Mouse (Mus musculus) midbrain, embryonic 13.5 days (tissue): ENCODE results near the gene Pax8. TPM values are rescaled to one million over a fixed set of nuclear protein-coding genes. Genes with fewer than 3 reads are reported as not detected.

ENCODE experiments used
- ATAC-seq: fragments of 200-750 bp; cut with Nextera tagmentation; 2 replicates; pipeline ENCODE4 v1.8.0; 2017; ENCODE audit warnings: mild to moderate bottlenecking, moderate TSS enrichment, moderate library complexity
- H3K27ac ChIP-seq: fragments of 300-500 bp; sonication (generic); 2 replicates; pipeline ENCODE4 v1.5.1; 2015; ENCODE audit warnings: inconsistent platforms, mild to moderate bottlenecking, moderate library complexity
- H3K27me3 ChIP-seq: fragments of 300-500 bp; sonication (generic); 2 replicates; pipeline ENCODE4 v1.6.1; 2015; ENCODE audit warnings: mild to moderate bottlenecking, inconsistent platforms
- H3K36me3 ChIP-seq: fragments of 300-500 bp; sonication (generic); 2 replicates; pipeline ENCODE4 v1.6.1; 2015; ENCODE audit warnings: mild to moderate bottlenecking, inconsistent platforms
- H3K4me1 ChIP-seq: fragments of 300-500 bp; sonication (generic); replicated peaks from 2 replicates; pipeline ENCODE4 v1.6.1; 2015; ENCODE audit warnings: inconsistent platforms
- H3K4me2 ChIP-seq: fragments of 300-500 bp; sonication (generic); replicated peaks from 2 replicates; pipeline ENCODE4 v1.6.1; 2015; ENCODE audit warnings: moderate library complexity, mild to moderate bottlenecking, inconsistent platforms
- H3K4me3 ChIP-seq: fragments of 300-500 bp; sonication (generic); replicated peaks from 2 replicates; pipeline ENCODE4 v1.5.1; 2015; ENCODE audit warnings: mild to moderate bottlenecking, inconsistent platforms
- H3K9ac ChIP-seq: fragments of 300-500 bp; sonication (generic); replicated peaks from 2 replicates; pipeline ENCODE4 v1.6.1; 2015; ENCODE audit warnings: mild to moderate bottlenecking, inconsistent platforms
- H3K9me3 ChIP-seq: fragments of 300-500 bp; sonication (generic); 2 replicates; pipeline ENCODE4 v1.6.1; 2016; ENCODE audit warnings: mild to moderate bottlenecking, inconsistent platforms
- WGBS: fragments of 180-500 bp; shearing (Covaris S2); methylation state at CpG from one replicate; pipeline ENCODE4 v1.1.7; 2015; 5-methylcytosine and 5-hydroxymethylcytosine counted together
- polyA plus RNA-seq: library from polyadenylated mRNA; unstranded; fragments of >200 nt; fragmentation: Nextera tagmentation; extraction: Ambion mirVana; gene quantifications from 2 replicates; pipeline ENCODE4 v1.2.1, GENCODE M21; 2015

Gene Pax8
- polyA plus RNA-seq = 5.3 and 5.9 TPM in 2 replicates

DNA sequence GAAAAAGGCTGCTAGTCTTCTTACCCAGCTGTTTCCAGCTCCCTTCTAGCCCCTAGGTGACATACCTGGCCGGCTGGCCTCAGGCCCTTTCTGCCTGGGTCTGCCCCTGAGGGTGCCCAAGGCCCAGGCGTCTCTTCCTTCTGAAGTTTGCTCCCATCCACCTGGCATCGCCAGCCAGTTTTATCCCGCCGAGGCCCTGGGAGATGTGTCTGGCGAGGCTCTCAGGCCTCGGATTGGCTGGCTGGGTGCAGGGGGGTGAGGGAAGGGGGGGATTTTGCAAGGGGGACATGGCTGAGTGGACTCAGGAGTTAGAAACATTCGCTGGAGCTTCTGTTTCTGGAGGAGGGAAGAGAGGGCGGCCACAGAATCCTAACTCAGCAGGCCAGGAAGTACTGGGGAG, at the start of gene Pax8:
Gene Pax8, minus strand, starts transcription at position 180 of the 400 bp plus-strand sequence.
- peak; percentile 19; the same call in 1 of the 2 replicates for ATAC-seq
- H3K4me2 ChIP-seq = peak within 1 kb of the TSS; percentile 61
- H3K27ac ChIP-seq = no peak within 1 kb of the TSS
- H3K9me3 ChIP-seq = no peaks in the 10 kb centered on the region
- peak within 1 kb of the TSS; percentile 39 for H3K4me3 ChIP-seq
- peak within 1 kb of the TSS; percentile 57 for H3K9ac ChIP-seq
- H3K27me3 ChIP-seq = peaks cover 76% of the 10 kb centered on the region
- 12% methylated on average over 9 of the region's 9 CpGs for WGBS
- no peaks in the 10 kb centered on the region for H3K36me3 ChIP-seq
- peaks cover 26% of the 10 kb centered on the region for H3K4me1 ChIP-seq

DNA sequence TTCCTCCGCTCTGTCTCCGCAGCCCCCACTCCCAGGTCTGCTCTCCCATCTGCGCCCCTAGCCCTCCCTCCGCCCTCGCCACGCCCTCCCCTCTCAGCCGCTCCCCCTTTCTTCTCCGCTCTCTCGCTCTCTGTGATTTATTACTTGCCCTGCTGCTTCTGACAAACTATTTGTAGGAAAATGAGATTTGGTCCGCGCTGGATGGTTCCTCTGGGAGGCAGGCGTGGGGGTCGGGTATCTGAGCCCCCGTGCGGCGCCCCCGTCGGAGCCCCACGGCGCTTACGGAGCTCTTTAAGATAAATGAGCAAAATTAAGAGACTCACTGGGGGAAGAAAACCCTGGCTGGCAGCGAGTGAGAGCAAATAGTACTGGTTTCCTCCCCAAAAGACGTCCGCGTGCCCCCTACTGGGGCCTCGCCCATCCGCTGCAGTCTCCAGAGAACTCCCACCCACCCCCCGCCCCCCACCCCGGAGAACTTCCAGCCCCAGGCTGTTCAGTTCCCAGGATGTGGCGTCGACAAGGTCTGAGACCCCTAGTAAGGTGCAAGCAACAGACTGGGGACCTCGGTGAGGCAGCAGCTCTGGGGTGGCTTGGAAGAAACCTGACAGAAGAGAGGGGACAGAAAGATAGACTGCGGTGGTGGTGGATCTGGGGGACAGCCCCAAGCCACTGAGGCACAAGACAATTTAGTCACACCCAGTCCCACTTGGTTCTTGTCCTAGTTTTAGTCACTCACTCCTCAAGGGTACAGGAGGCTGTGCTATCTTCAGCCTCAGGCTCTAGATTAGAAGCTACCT, 46.2 kb upstream of the Pax8 start:
- WGBS = 1% methylated on average over 33 of the region's 33 CpGs
- no peaks in the 10 kb centered on the region for H3K36me3 ChIP-seq
- peak overlapping the region; percentile 44 for H3K4me3 ChIP-seq
- peak overlapping the region; percentile 64 for H3K9ac ChIP-seq
- 0 out of 2 replicates have a peak overlapping the region, but pooled peaks have one; percentile 2 for H3K27ac ChIP-seq
- peaks cover 9% of the 10 kb centered on the region; the same call in 1 of the 2 replicates for H3K4me1 ChIP-seq
- H3K4me2 ChIP-seq = peak overlapping the region; percentile 66
- no peaks in the 10 kb centered on the region for H3K9me3 ChIP-seq
- 0 out of 2 replicates have a peak, but pooled peaks cover 7% of the 10 kb centered on the region for H3K27me3 ChIP-seq
- peak; percentile 92 for ATAC-seq

DNA sequence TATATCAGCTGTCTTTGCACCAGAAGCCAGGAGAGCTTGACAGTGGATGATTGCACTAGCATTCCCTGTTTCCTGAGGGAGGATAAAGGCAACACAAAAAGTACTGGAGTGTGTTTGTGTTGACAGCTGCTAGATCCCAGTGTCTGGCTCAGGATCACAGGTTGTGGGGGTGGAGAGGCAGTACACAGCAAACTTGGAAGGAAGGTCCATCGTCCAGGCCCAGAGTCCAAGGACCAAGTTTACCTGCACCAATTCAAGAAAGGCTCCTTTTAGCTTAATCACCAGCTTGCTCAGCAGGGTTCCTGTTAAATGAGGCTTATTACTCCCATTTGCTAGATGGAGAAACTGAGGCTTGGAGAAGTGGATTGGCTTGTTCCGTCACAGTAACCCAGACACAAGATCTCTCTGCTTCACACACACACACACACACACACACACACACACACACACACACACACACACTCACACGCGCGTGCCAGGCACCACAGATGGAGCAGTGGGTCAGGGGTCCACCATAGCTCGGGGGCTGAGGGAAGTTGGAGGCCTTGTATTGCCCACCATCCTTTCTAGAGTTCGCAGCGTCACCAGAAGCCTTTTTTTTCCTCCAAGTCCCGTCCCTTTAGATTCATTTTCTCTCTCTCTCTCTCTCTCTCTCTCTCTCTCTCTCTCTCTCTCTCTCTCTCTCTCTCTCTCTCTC, 45.3 kb upstream of the Pax8 start:
- no peaks in the 10 kb centered on the region for H3K9me3 ChIP-seq
- H3K9ac ChIP-seq = peak overlapping the region; percentile 64; the same call in 1 of the 2 replicates
- ATAC-seq = peak; percentile 63

DNA sequence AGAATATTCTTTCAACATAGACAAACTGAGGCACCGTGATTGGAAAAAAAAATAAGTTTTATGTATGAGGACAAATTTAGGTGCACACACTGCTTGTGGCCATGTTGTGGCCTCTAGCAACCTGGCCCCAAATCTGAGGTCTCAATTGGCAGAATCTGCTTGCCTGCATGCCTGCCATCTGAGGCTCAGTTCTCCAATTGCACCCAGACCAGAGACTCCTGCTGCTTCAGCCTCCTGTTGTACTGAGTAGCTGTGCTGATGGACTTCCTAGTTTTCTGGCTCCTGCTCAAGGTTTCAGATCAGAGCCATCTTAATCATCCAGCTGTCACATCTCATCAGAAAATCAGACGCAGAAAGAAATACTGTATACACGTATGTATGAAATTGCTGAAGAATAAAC, 41.5 kb upstream of the Pax8 start:
- WGBS = 88% methylated on average over 3 of the region's 3 CpGs
- no peak overlapping the region for H3K4me3 ChIP-seq
- no peak for ATAC-seq
- H3K36me3 ChIP-seq = no peaks in the 10 kb centered on the region
- H3K27me3 ChIP-seq = 0 out of 2 replicates have a peak, but pooled peaks cover 5% of the 10 kb centered on the region
- no peak overlapping the region for H3K4me2 ChIP-seq
- peaks cover 8% of the 10 kb centered on the region; the same call in 1 of the 2 replicates for H3K4me1 ChIP-seq
- H3K9me3 ChIP-seq = no peaks in the 10 kb centered on the region
- H3K27ac ChIP-seq = no peak overlapping the region
- H3K9ac ChIP-seq = no peak overlapping the region

More for the DNA sequence above, 45.3 kb upstream of the Pax8 start:
- no peak overlapping the region for H3K27ac ChIP-seq
- 32% methylated on average over 9 of the region's 9 CpGs for WGBS
- H3K4me2 ChIP-seq = peak overlapping the region; percentile 66
- H3K36me3 ChIP-seq = no peaks in the 10 kb centered on the region
- H3K4me3 ChIP-seq = peak overlapping the region; percentile 44
- H3K27me3 ChIP-seq = 0 out of 2 replicates have a peak, but pooled peaks cover 7% of the 10 kb centered on the region
- peaks cover 9% of the 10 kb centered on the region; the same call in 1 of the 2 replicates for H3K4me1 ChIP-seq

DNA sequence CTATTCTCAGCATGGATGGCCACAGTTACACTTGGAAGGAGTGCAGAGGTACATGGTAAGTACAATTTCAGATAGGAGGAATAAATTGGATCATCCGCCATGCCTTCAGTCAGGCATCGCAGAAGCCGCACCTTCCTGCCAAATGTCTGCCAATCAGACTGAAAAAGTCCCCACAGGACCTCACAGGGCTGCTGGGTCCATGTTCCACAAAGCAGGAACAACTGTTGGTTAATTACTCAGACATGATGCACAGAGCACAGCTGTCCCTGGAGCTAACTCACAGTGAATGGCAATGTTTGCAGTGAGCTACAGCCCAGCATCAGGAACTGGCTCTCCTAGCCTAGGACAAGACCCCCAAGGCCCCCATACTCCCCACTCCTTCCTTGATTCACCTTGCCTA, 32.0 kb upstream of the Pax8 start:
- Histone ChIP-seq H3K9me3 (0 out of 2 replicates have a peak, but pooled peaks cover 3% of the 10 kb centered on the region), H3K27ac (no peak overlapping the region)
- no peak for ATAC-seq

DNA sequence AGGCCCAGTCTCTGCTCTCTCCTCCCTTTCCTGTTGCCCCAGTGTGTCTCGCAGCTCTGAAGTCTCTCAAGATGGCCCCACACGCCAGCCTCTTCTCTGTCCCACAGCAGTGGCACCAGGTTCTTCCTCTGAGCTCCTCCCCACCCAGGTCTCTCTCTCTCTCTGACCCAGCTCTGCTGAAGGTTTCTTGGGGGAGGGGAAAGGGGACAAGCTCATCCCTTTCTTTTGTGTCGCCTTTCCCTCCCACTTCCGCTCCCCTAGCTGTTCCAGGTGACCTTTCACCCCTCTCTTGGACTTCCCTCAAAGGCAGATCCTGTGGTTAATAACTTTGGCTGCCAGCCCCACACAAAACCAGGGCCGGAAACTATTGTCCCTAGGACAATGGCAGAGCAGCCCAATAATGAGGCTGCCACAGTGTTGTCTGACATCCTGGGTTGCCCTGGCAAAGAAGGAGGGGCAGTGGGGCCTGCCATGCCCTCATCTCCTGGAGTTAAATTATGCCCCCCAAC, 27.6 kb upstream of the Pax8 start:
- 6% methylated on average over 5 of the region's 5 CpGs for WGBS
- peak; percentile 91 for ATAC-seq
- H3K4me2 ChIP-seq = no peak overlapping the region
- peaks cover 48% of the 10 kb centered on the region for H3K27me3 ChIP-seq
- H3K4me3 ChIP-seq = no peak overlapping the region
- H3K36me3 ChIP-seq = no peaks in the 10 kb centered on the region
- peaks cover 11% of the 10 kb centered on the region for H3K4me1 ChIP-seq
- no peaks in the 10 kb centered on the region for H3K9me3 ChIP-seq
- no peak overlapping the region for H3K27ac ChIP-seq
- H3K9ac ChIP-seq = no peak overlapping the region

More for the DNA sequence above, 32.0 kb upstream of the Pax8 start:
- Histone ChIP-seq H3K4me2 (no peak overlapping the region), H3K4me3 (no peak overlapping the region), H3K27me3 (peaks cover 30% of the 10 kb centered on the region), H3K36me3 (no peaks in the 10 kb centered on the region), H3K4me1 (peaks cover 11% of the 10 kb centered on the region), H3K9ac (no peak overlapping the region)
- WGBS = 80% methylated on average over 3 of the region's 3 CpGs

DNA sequence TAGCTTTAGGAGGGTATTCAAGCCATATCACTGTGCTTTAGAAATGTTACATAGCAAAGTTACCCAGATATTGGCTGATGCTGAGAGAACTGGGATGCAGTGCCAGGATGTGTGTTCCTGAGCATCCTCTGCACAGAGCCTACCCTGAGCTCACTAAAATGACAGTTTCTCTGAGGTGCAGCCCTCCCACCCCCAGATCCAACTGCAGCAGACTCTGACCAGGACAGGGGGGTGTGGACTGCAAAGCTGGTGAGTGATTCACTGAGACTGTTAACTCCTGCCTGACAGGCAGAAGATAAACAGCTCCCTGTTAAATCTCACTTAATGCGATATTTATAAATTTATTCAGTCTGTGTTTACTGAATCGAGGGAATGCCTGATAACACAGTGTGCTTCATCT, 25.5 kb upstream of the Pax8 start:
- H3K27ac ChIP-seq = no peak overlapping the region
- peaks cover 11% of the 10 kb centered on the region for H3K4me1 ChIP-seq
- H3K4me2 ChIP-seq = no peak overlapping the region
- no peaks in the 10 kb centered on the region for H3K9me3 ChIP-seq
- WGBS = 80% methylated on average over 2 of the region's 2 CpGs
- H3K9ac ChIP-seq = no peak overlapping the region
- H3K4me3 ChIP-seq = no peak overlapping the region
- no peaks in the 10 kb centered on the region for H3K36me3 ChIP-seq
- no peak for ATAC-seq
- H3K27me3 ChIP-seq = peaks cover 38% of the 10 kb centered on the region

DNA sequence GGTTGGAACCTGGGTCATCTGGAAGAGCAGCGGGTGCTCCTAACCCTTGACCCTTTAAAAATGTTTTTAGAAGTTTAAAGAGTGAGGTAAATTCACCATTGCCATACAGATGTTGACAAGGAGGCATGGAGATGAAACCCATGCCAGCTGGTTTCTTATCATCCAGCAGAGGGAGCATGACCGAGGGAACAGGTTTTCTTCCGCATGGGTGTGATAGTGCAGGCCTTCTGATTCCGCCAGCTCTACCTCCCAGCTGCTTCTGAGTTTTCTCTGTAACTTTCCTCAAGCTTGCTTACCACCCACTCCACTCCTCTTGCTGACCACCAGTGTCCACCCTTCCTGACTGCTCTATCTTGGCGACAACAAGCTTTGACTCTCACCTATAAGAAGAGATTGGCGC, 15.2 kb upstream of the Pax8 start:
- no peak for ATAC-seq
- Histone ChIP-seq H3K4me2 (no peak overlapping the region), H3K4me1 (no peaks in the 10 kb centered on the region), H3K9ac (no peak overlapping the region), H3K9me3 (no peaks in the 10 kb centered on the region), H3K27ac (no peak overlapping the region), H3K27me3 (no peaks in the 10 kb centered on the region; the same call in 1 of the 2 replicates), H3K4me3 (no peak overlapping the region), H3K36me3 (no peaks in the 10 kb centered on the region)
- WGBS = 52% methylated on average over 6 of the region's 6 CpGs

DNA sequence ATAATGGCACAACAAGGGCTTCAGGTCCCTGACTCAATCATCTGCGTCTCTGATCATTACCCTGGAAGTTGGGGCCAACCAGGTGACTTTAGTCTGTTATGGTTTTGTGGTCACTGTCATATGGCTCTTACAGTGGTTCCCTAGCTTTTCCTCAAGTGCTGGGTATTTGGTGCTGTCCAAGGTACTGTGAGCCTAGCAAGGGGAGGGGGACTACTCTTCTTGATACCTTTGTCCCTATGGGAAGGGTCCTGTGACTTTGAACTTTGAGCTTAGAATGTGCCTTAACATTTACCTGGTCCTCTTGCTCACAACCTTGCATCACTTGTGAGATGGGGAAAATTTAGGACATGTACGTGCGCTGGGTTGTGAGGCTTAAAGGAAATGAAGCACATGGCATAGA, 13.3 kb upstream of the Pax8 start:
- Histone ChIP-seq H3K4me2 (no peak overlapping the region), H3K36me3 (no peaks in the 10 kb centered on the region), H3K9me3 (no peaks in the 10 kb centered on the region), H3K27ac (no peak overlapping the region), H3K27me3 (no peaks in the 10 kb centered on the region; the same call in 1 of the 2 replicates), H3K4me3 (no peak overlapping the region), H3K4me1 (no peaks in the 10 kb centered on the region), H3K9ac (no peak overlapping the region)
- 62% methylated on average over 3 of the region's 3 CpGs for WGBS
- no peak for ATAC-seq

DNA sequence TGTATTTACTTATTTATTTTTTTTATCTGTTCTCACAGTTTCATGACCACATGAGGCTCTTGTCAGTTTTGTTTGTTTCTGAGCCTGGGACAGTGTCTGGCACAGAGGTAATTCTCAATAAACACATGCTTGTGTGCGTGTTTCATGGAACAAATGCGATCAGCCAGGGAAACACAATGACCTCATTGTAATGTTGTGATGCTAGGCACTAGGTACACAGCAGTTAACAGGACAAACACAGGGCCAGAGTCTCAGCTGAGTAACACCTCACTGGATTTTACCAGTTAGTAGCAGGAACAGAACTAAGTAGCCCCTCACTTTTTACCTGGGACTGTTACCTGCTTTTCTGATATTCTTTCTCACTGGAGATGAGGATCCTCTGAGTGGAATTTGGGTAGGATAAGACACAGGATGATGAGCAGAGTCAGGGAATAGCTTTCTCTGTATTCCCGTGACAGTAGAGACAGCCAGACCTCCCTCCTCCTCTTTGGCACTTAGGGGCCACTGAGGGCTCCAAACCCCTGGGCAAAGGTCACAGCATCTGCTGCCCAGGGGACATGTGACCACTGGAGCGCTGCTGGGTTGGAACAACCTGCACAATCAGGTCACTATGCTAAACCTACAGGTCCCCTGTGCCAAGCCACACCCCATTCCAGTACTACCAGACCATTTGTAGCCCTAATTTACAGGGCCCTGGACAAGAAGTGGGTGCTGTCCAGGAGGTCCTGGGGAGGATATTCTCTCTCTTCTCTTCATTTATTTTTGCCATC, 11.8 kb upstream of the Pax8 start:
- Histone ChIP-seq H3K9ac (no peak overlapping the region), H3K4me3 (no peak overlapping the region), H3K27me3 (no peaks in the 10 kb centered on the region; the same call in 1 of the 2 replicates), H3K9me3 (no peaks in the 10 kb centered on the region), H3K36me3 (no peaks in the 10 kb centered on the region), H3K27ac (no peak overlapping the region), H3K4me1 (no peaks in the 10 kb centered on the region), H3K4me2 (no peak overlapping the region)
- ATAC-seq = no peak
- WGBS = 73% methylated on average over 4 of the region's 4 CpGs

DNA sequence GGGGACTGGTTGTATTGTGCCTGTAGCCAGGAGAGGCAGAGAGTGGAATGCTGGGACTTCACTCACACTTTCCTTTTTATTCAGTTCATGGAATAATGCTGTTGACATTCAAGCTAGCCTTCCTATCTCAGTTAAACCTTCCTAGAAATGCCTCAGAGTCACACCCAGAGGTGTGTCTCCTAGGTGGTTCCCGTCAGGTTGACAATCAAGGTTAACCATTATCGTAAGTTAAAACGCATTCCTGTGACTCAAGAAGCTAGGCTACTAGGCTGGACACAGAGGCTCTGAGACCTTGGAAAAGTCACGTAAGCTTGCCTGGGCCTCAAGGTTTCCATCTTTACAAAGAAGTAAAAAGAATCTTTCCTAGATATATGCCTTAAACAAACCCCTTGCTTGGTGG, 10.0 kb upstream of the Pax8 start:
- Histone ChIP-seq H3K9ac (no peak overlapping the region), H3K4me2 (no peak overlapping the region), H3K36me3 (no peaks in the 10 kb centered on the region), H3K4me3 (no peak overlapping the region), H3K27ac (no peak overlapping the region), H3K4me1 (no peaks in the 10 kb centered on the region), H3K27me3 (no peaks in the 10 kb centered on the region; the same call in 1 of the 2 replicates), H3K9me3 (no peaks in the 10 kb centered on the region)
- WGBS = 94% methylated on average over 4 of the region's 4 CpGs
- no peak for ATAC-seq
